Mouse (Mus musculus): Measurements from ENCODE around the gene Gnaq. TPM values are rescaled to one million over a fixed set of nuclear protein-coding genes. Genes with fewer than 3 reads are reported as not detected.
"Not testable (repeated sequence)": the region's sequence is repeated elsewhere in the genome, so short reads cannot be mapped to it uniquely, and the experiment has no call there.

Gene Gnaq
- polyA plus RNA-seq (2015; fragmentation: Nextera tagmentation; extraction: Ambion mirVana) = 33.4 and 34.0 TPM in 2 replicates

DNA sequence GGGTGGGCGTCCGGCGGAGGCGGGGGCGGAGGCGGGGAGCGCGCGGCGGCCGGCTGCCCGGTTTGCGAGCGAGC is at the start of gene Gnaq:
TSS of gene Gnaq (plus strand) at position 41 of the 74 bp plus-strand sequence.
- ATAC-seq (ENCODE audit: insufficient number of reproducible peaks, low FRiP score, low TSS enrichment, low read depth) = no peak
- Histone ChIP-seq H3K4me3 (replicated peaks) (peak within 1 kb of the TSS; percentile 80), H3K9me3 (replicated peaks) (no peaks in the 10 kb centered on the region), H3K36me3 (no peaks in the 10 kb centered on the region), H3K27me3 (no peaks in the 10 kb centered on the region), H3K27ac (replicated peaks) (peak within 1 kb of the TSS; percentile 97), H3K4me2 (replicated peaks) (peak within 1 kb of the TSS; percentile 72), H3K4me1 (peaks cover 22% of the 10 kb centered on the region), H3K9ac (peak within 1 kb of the TSS; percentile 95)
- WGBS = 1% methylated on average over 14 of the region's 14 CpGs

DNA sequence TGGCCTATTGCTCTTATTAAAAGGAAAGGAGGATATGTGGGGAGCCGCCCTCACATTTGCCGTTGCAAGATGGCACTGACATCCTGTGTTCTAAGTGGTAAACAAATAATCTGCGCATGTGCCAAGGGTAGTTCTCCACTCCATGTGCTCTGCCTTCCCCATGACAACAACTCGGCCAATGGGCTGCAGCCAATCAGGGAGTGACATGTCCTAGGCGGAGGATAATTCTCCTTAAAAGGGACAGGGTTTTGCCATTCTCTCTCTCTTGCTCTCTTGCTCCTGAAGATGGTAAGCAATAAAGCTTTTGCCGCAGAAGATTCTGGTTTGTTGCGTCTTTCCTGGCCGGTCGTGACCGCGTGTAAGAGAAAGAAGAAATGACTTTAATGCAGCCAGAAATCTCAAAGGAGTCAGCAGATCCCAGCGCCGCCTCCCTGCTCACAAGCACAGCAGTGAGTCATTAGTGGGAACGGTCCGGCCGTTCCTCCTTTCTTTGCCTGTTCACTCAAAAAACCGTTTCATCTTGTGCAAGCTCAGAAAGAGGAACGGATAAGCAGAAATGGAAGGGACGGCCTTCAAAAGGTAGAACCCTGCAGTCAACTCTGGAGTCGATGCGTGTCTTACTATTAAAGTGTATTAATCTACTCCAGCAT is 48.5 kb upstream of the Gnaq start:
- not testable (repeated sequence) for H3K36me3 ChIP-seq; H3K4me3 ChIP-seq (replicated peaks); H3K4me2 ChIP-seq (replicated peaks); H3K9ac ChIP-seq; H3K9me3 ChIP-seq (replicated peaks); H3K27me3 ChIP-seq; H3K4me1 ChIP-seq; ATAC-seq (ENCODE audit: insufficient number of reproducible peaks, low FRiP score, low TSS enrichment, low read depth); H3K27ac ChIP-seq (replicated peaks)
- 94% methylated on average over 21 of the region's 21 CpGs for WGBS

DNA sequence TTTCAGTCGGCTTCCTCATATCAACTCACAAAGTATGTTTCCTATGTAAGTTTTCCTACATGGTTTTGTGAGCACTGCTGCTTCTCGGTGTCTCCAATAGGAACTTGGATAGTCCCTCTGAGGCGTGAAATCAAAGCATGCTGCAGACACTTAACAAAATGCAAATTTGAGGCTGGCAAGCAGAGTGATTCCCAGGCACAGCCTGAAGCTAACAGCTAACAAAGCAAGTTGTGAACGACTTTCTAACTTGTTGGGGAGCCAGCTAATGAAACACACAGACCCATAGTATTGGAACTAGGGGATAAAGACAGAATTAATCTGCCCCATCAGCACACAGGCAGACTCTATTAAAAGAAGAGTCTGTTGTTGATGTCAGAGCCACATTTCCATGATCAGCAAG is 47.4 kb upstream of the Gnaq start:
- no peak for ATAC-seq (ENCODE audit: insufficient number of reproducible peaks, low FRiP score, low TSS enrichment, low read depth)
- Histone ChIP-seq H3K9me3 (replicated peaks) (no peaks in the 10 kb centered on the region), H3K4me3 (replicated peaks) (no peak overlapping the region), H3K4me2 (replicated peaks) (no peak overlapping the region), H3K27me3 (no peaks in the 10 kb centered on the region), H3K9ac (no peak overlapping the region), H3K4me1 (no peaks in the 10 kb centered on the region), H3K27ac (replicated peaks) (no peak overlapping the region), H3K36me3 (no peaks in the 10 kb centered on the region)
- WGBS = 43% methylated on average over 4 of the region's 4 CpGs

DNA sequence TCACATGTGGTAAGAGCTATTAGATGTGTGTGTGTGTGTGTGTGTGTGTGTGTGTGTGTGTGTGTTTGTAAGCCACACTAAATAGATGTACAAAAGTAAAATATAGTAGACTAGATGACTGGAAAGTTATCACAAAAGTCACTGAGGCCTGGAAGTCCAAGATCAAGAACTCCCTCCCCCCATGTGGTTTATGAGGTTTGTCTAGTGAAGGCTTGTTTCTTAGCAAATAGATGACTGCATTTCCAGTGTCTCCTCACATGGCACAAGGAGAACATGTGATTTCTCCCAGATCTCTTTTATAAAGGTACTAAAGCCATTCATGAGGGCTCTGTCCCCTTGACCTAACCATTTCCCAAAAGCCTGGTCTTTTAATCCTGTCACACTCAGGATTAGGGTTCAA is 46.5 kb upstream of the Gnaq start:
- no peak overlapping the region for H3K27ac ChIP-seq (replicated peaks)
- H3K4me1 ChIP-seq = no peaks in the 10 kb centered on the region
- no peaks in the 10 kb centered on the region for H3K36me3 ChIP-seq
- no peak for ATAC-seq (ENCODE audit: insufficient number of reproducible peaks, low FRiP score, low TSS enrichment, low read depth)
- no peak overlapping the region for H3K4me3 ChIP-seq (replicated peaks)
- H3K4me2 ChIP-seq (replicated peaks) = no peak overlapping the region
- no peak overlapping the region for H3K9ac ChIP-seq
- H3K27me3 ChIP-seq = no peaks in the 10 kb centered on the region
- no peaks in the 10 kb centered on the region for H3K9me3 ChIP-seq (replicated peaks)

DNA sequence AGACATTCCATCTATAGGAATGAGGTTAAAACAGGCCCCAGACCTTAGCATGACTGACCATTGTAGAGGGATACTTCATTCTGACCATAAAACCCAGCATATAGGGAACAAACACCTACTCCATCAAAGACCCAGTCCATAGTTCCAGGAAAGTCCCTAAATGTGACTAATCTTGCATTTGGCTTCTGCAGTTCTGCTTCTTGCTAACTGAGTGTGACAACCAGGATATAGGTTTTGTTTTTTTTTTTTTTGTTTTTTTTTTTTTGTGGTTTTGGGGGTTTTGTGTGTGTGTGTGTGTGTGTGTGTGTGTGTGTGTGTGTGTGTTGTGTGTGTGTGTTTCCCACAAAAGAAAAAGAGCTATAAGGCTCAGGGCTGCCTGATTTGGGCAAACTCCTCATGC is 46.0 kb upstream of the Gnaq start:
- H3K9me3 ChIP-seq (replicated peaks) = no peaks in the 10 kb centered on the region
- ATAC-seq (ENCODE audit: insufficient number of reproducible peaks, low FRiP score, low TSS enrichment, low read depth) = no peak
- no peak overlapping the region for H3K27ac ChIP-seq (replicated peaks)
- H3K27me3 ChIP-seq = no peaks in the 10 kb centered on the region
- no peak overlapping the region for H3K4me3 ChIP-seq (replicated peaks)
- H3K4me1 ChIP-seq = no peaks in the 10 kb centered on the region
- H3K9ac ChIP-seq = no peak overlapping the region
- H3K36me3 ChIP-seq = no peaks in the 10 kb centered on the region
- no peak overlapping the region for H3K4me2 ChIP-seq (replicated peaks)

DNA sequence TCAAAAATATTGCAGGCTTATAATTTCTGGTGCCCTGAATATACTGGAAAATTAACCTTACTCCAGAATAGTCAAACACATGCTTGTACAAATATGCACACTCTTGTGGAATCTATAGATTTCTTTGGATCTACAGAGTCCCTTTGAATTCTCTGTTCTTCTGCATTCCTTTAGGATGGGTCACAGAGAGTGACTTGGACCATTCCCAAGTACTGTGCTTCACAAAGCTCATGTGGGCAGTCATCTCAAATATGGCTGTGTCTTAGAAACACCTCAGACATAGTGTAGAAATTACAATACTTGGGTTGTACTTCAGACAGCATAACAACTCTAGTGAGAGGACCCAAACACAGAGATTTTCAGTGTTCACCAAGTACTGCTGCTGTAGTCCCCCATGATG is 45.2 kb upstream of the Gnaq start:
- H3K4me2 ChIP-seq (replicated peaks) = no peak overlapping the region
- no peaks in the 10 kb centered on the region for H3K4me1 ChIP-seq
- no peak overlapping the region for H3K27ac ChIP-seq (replicated peaks)
- no peak overlapping the region for H3K9ac ChIP-seq
- no peaks in the 10 kb centered on the region for H3K27me3 ChIP-seq
- no peaks in the 10 kb centered on the region for H3K9me3 ChIP-seq (replicated peaks)
- H3K4me3 ChIP-seq (replicated peaks) = no peak overlapping the region
- no peak for ATAC-seq (ENCODE audit: insufficient number of reproducible peaks, low FRiP score, low TSS enrichment, low read depth)
- no peaks in the 10 kb centered on the region for H3K36me3 ChIP-seq

DNA sequence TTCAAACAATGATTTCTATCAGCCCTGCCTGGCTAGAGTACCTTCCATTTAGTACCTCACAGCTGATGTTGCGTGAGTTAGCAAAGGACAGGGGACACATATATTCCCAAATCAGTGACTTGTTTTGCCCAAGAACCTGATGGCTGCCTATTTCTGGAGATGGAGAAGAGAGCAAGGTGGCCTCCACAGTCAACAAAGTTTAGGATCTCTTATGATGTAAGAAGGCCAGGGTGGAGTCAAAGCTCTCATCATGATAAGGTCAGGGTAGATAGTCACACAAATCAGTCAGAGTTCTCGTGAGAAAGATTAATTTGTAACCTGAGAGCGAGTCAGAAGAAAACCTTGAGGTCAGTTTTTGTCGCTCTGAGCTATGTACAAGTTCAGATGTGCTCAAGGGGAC is 39.0 kb upstream of the Gnaq start:
- H3K9me3 ChIP-seq (replicated peaks) = no peaks in the 10 kb centered on the region
- no peak for ATAC-seq (ENCODE audit: insufficient number of reproducible peaks, low FRiP score, low TSS enrichment, low read depth)
- H3K27ac ChIP-seq (replicated peaks) = no peak overlapping the region
- no peak overlapping the region for H3K4me2 ChIP-seq (replicated peaks)
- H3K36me3 ChIP-seq = no peaks in the 10 kb centered on the region
- H3K9ac ChIP-seq = no peak overlapping the region
- H3K4me3 ChIP-seq (replicated peaks) = no peak overlapping the region
- H3K27me3 ChIP-seq = no peaks in the 10 kb centered on the region
- WGBS = 72% methylated on average over 4 of the region's 4 CpGs
- no peaks in the 10 kb centered on the region for H3K4me1 ChIP-seq

DNA sequence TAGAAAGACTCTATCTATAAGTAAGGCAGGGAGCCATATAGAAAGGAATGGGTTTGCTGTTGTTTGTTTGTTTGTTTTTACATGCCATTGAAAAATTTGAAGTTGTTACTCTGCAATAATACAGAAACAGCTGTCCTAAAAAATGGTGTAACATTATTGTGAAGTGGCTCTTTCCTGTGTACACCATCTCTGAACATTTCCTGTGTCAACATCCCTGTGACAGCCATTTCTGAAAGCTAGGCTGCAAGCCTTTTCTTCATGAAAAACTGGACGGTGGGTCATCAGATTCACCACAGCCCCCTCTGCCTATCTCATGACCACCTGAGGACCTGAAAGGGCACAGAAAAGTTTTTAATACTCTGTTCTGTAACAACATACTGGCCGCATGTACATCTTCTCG is 22.7 kb upstream of the Gnaq start:
- Histone ChIP-seq H3K9me3 (replicated peaks) (no peaks in the 10 kb centered on the region), H3K27me3 (no peaks in the 10 kb centered on the region), H3K4me2 (replicated peaks) (no peak overlapping the region), H3K9ac (no peak overlapping the region), H3K36me3 (no peaks in the 10 kb centered on the region), H3K4me1 (no peaks in the 10 kb centered on the region), H3K27ac (replicated peaks) (no peak overlapping the region), H3K4me3 (replicated peaks) (no peak overlapping the region)
- 80% methylated on average over 3 of the region's 3 CpGs for WGBS
- no peak for ATAC-seq (ENCODE audit: insufficient number of reproducible peaks, low FRiP score, low TSS enrichment, low read depth)

DNA sequence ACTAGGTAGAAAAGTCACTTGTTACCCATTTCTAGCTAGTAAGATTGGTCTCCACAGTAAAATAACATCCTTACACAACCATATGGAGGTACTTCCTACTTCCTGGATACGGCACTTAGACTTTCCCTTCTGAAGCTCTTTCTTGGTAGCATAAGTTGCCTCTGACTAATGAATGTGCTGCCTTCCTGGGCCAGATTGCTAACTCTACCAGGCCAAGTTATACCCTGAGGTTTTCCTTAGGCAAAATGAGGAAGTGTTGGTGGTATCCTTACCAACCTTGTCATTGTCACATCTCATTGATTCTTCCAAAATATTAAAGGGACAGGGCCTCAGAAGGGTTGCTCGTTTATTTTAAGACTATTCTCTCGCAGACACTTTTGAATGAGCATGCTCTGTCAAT is 22.0 kb upstream of the Gnaq start:
- no peaks in the 10 kb centered on the region for H3K4me1 ChIP-seq
- ATAC-seq (ENCODE audit: insufficient number of reproducible peaks, low FRiP score, low TSS enrichment, low read depth) = no peak
- WGBS = 76% methylated on average over 3 of the region's 3 CpGs
- no peak overlapping the region for H3K9ac ChIP-seq
- H3K27ac ChIP-seq (replicated peaks) = no peak overlapping the region
- no peaks in the 10 kb centered on the region for H3K9me3 ChIP-seq (replicated peaks)
- H3K27me3 ChIP-seq = no peaks in the 10 kb centered on the region
- H3K4me3 ChIP-seq (replicated peaks) = no peak overlapping the region
- H3K36me3 ChIP-seq = no peaks in the 10 kb centered on the region
- H3K4me2 ChIP-seq (replicated peaks) = no peak overlapping the region

DNA sequence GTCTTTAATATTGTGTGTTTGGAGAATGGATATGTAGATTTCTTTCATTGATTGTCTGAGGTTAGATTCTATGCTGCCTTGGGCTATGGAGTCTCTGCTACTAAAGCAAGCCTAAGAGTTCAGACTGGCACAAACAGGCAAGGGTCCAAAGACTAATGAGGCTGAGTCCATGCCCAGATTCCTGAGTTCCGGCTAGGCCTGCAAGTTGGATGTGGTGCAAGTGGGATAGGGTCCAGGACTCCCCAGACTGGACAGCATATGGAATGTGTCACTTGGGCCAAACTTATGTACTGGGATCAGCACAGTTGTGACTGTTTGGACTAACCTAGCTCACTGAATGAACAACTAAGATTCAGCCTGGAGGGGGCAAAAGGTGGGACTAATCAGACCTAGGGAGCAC is 19.3 kb upstream of the Gnaq start:
- no peak for ATAC-seq (ENCODE audit: insufficient number of reproducible peaks, low FRiP score, low TSS enrichment, low read depth)
- no peak overlapping the region for H3K4me2 ChIP-seq (replicated peaks)
- no peak overlapping the region for H3K27ac ChIP-seq (replicated peaks)

DNA sequence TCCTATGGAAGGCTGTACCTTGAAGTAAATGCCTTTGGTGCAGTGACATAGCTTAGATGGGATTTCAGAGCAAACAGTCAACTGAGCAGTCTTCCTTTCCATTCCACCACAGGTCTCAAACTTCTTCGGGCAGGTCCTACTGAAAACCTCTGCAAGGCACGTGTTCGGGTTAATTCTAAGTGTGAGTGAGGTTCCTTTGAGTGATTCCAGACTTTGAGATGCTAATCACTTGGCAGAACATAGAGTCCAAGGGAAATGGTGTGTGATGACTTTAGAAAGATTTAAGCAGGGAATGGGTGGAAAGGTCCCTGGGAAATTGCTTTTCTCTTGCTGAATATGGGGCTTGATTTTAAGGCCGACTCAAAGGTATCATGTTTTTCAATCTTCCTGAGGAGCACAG is 14.2 kb upstream of the Gnaq start:
- H3K9me3 ChIP-seq (replicated peaks) = no peaks in the 10 kb centered on the region
- H3K27me3 ChIP-seq = no peaks in the 10 kb centered on the region
- 69% methylated on average over 4 of the region's 4 CpGs for WGBS
- no peak overlapping the region for H3K27ac ChIP-seq (replicated peaks)
- no peak overlapping the region for H3K4me2 ChIP-seq (replicated peaks)
- H3K36me3 ChIP-seq = no peaks in the 10 kb centered on the region
- no peak overlapping the region for H3K4me3 ChIP-seq (replicated peaks)
- no peak for ATAC-seq (ENCODE audit: insufficient number of reproducible peaks, low FRiP score, low TSS enrichment, low read depth)
- H3K4me1 ChIP-seq = peaks cover 4% of the 10 kb centered on the region; the same call in 1 of the 2 replicates
- H3K9ac ChIP-seq = no peak overlapping the region

More for the DNA sequence above, 19.3 kb upstream of the Gnaq start:
- WGBS = 46% methylated on average over 1 of the region's 1 CpGs
- no peaks in the 10 kb centered on the region for H3K9me3 ChIP-seq (replicated peaks)
- H3K9ac ChIP-seq = no peak overlapping the region
- no peaks in the 10 kb centered on the region for H3K4me1 ChIP-seq
- H3K4me3 ChIP-seq (replicated peaks) = no peak overlapping the region
- H3K27me3 ChIP-seq = no peaks in the 10 kb centered on the region
- H3K36me3 ChIP-seq = no peaks in the 10 kb centered on the region

DNA sequence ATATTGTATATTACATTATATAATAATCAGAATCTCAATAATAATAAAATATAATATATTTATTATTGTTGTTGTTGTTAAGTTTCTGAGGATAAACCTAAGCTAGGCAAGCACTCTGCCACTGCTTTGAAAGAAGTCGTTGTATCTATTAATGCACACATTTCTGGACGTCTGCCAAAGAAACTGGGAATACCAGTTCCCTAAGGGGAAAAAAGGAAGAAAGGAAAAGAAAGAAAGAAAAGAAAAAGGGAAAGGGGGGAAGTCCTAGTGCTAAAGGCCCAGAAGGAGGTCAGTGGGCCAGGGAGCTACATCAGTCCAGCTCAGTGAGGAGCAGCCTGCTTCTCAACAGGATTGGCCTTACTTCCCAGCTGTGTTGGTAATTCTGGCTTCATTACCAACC is 11.3 kb upstream of the Gnaq start:
- no peaks in the 10 kb centered on the region for H3K27me3 ChIP-seq
- H3K36me3 ChIP-seq = no peaks in the 10 kb centered on the region
- WGBS = 18% methylated on average over 2 of the region's 2 CpGs
- no peak overlapping the region for H3K4me3 ChIP-seq (replicated peaks)
- H3K4me2 ChIP-seq (replicated peaks) = no peak overlapping the region
- H3K27ac ChIP-seq (replicated peaks) = 0 out of 2 replicates have a peak overlapping the region, but pooled peaks have one; percentile 5
- H3K9ac ChIP-seq = no peak overlapping the region
- peaks cover 4% of the 10 kb centered on the region; the same call in 1 of the 2 replicates for H3K4me1 ChIP-seq
- no peaks in the 10 kb centered on the region for H3K9me3 ChIP-seq (replicated peaks)
- no peak for ATAC-seq (ENCODE audit: insufficient number of reproducible peaks, low FRiP score, low TSS enrichment, low read depth)
